Mouse (Mus musculus) CH12.LX (cell line): ENCODE data around the gene Il11. TPM values are rescaled to one million over a fixed set of nuclear protein-coding genes. Genes with fewer than 3 reads are reported as not detected.

Experiments used
- DNase-seq: peaks from one replicate; pipeline ENCODE4 v3.0.0-alpha.2; 2013; ENCODE audit errors: extremely low read depth
- H3K27ac ChIP-seq: 2 replicates; pipeline ENCODE4 v1.5.1; 2012; ENCODE audit warnings: low read depth, mild to moderate bottlenecking, control low read depth, moderate library complexity; ENCODE audit not compliant: insufficient read depth
- H3K27me3 ChIP-seq: replicated peaks from 2 replicates; pipeline ENCODE3; 2012; ENCODE audit warnings: inconsistent platforms
- H3K36me3 ChIP-seq, 2 experiments: replicated peaks in 1 of 2; 2 replicates each; pipeline versions ENCODE3 to v1.6.1; 2012; ENCODE audit warnings: inconsistent platforms in 1 of 2, low read length in 1 of 2, mild to moderate bottlenecking in 1 of 2, mixed read lengths in 1 of 2, moderate library complexity in 1 of 2; ENCODE audit not compliant: control insufficient read depth in 1 of 2, insufficient read depth in 1 of 2
- H3K4me1 ChIP-seq, 2 experiments: 2 replicates each; pipeline ENCODE4 v1.6.1; 2012; ENCODE audit warnings: inconsistent platforms in 1 of 2, moderate library complexity in 1 of 2; ENCODE audit not compliant: insufficient read depth in 2 of 2, control insufficient read depth in 1 of 2
- H3K4me2 ChIP-seq: 2 replicates; pipeline ENCODE4 v1.6.1; 2012; ENCODE audit warnings: low read depth, mild to moderate bottlenecking, control low read depth; ENCODE audit not compliant: poor library complexity, insufficient read depth, severe bottlenecking
- H3K4me3 ChIP-seq, 3 experiments: fragments of 150-350 bp in 1 of 3; sonication (generic) in 1 of 3; replicated peaks in 1 of 3; 2 replicates each; pipeline versions ENCODE3 to v1.5.1; 2011 to 2012; ENCODE audit warnings: low read depth in 2 of 3, low read length in 2 of 3, mild to moderate bottlenecking in 2 of 3, moderate library complexity in 2 of 3, control low read depth in 1 of 3, improper control_type of control experiment in 1 of 3, inconsistent platforms in 1 of 3, mixed read lengths in 1 of 3; ENCODE audit not compliant: poor library complexity in 1 of 3
- H3K79me2 ChIP-seq: replicated peaks from 2 replicates; pipeline ENCODE4 v1.6.1; 2012; ENCODE audit warnings: mild to moderate bottlenecking, moderate library complexity; ENCODE audit not compliant: control insufficient read depth, poor library complexity, insufficient read depth, severe bottlenecking; ENCODE audit errors: extremely low read depth
- H3K9ac ChIP-seq: 2 replicates; pipeline ENCODE4 v1.6.1; 2012; ENCODE audit warnings: low read depth, mild to moderate bottlenecking, control low read depth, moderate library complexity; ENCODE audit not compliant: insufficient read depth
- H3K9me3 ChIP-seq: replicated peaks from 2 replicates; pipeline ENCODE3; 2012; ENCODE audit warnings: low read length, inconsistent platforms, mixed read lengths
- BHLHE40 ChIP-seq: IDR thresholded peaks from 2 replicates; pipeline ENCODE4 v1.6.1; 2011; ENCODE audit warnings: mild to moderate bottlenecking, low read depth, low read length, improper control_type of control experiment
- CHD1 ChIP-seq: IDR thresholded peaks from 2 replicates; pipeline ENCODE4 v1.6.1; 2012; ENCODE audit warnings: low read depth, low read length, improper control_type of control experiment, inconsistent platforms
- CHD2 ChIP-seq: IDR thresholded peaks from 2 replicates; pipeline ENCODE4 v1.6.1; 2011; ENCODE audit warnings: low read length, improper control_type of control experiment
- E2F4 ChIP-seq: IDR thresholded peaks from 2 replicates; pipeline ENCODE4 v1.6.1; 2011; ENCODE audit warnings: low read depth, low read length, improper control_type of control experiment; ENCODE audit not compliant: insufficient replicate concordance
- ELF1 ChIP-seq: IDR thresholded peaks from 2 replicates; pipeline ENCODE4 v1.6.1; 2014; ENCODE audit warnings: low read depth, mild to moderate bottlenecking, inconsistent platforms, low read length, improper control_type of control experiment
- GABPA ChIP-seq: IDR thresholded peaks from 2 replicates; pipeline ENCODE4 v1.6.1; 2012; ENCODE audit warnings: low read depth, low read length, improper control_type of control experiment, inconsistent platforms; ENCODE audit not compliant: insufficient replicate concordance
- KAT2A ChIP-seq: IDR thresholded peaks from 2 replicates; pipeline ENCODE4 v1.6.1; 2012; ENCODE audit warnings: low read length, improper control_type of control experiment, inconsistent platforms; ENCODE audit not compliant: insufficient replicate concordance
- MAFK ChIP-seq: IDR thresholded peaks from 2 replicates; pipeline ENCODE4 v1.6.1; 2011; ENCODE audit warnings: low read length, improper control_type of control experiment; ENCODE audit not compliant: insufficient replicate concordance
- MAZ ChIP-seq: IDR thresholded peaks from 2 replicates; pipeline ENCODE4 v1.6.1; 2012; ENCODE audit warnings: low read depth, mild to moderate bottlenecking, inconsistent platforms, low read length, improper control_type of control experiment, moderate library complexity
- MEF2A ChIP-seq: IDR thresholded peaks from 2 replicates; pipeline ENCODE4 v1.6.1; 2014; ENCODE audit warnings: low read depth, mild to moderate bottlenecking, inconsistent platforms, low read length, improper control_type of control experiment, borderline replicate concordance
- NRF1 ChIP-seq: IDR thresholded peaks from 2 replicates; pipeline ENCODE4 v1.6.1; 2014; ENCODE audit warnings: low read depth, mild to moderate bottlenecking, inconsistent platforms, low read length, improper control_type of control experiment, moderate library complexity
- POLR2AphosphoS2 ChIP-seq: IDR thresholded peaks from 2 replicates; pipeline ENCODE4 v1.6.1; 2011; ENCODE audit warnings: low read depth, low read length, improper control_type of control experiment
- RAD21 ChIP-seq: IDR thresholded peaks from 2 replicates; pipeline ENCODE4 v1.6.1; 2011; ENCODE audit warnings: low read depth, mild to moderate bottlenecking, low read length, improper control_type of control experiment, moderate library complexity
- RCOR1 ChIP-seq: conservative IDR thresholded peaks from 2 replicates; pipeline ENCODE4 v1.6.1; 2012; ENCODE audit warnings: low read depth, mild to moderate bottlenecking, inconsistent platforms, low read length, improper control_type of control experiment
- TCF12 ChIP-seq: IDR thresholded peaks from 2 replicates; pipeline ENCODE4 v1.6.1; 2014; ENCODE audit warnings: low read depth, mild to moderate bottlenecking, inconsistent platforms, low read length, improper control_type of control experiment
- USF2 ChIP-seq: conservative IDR thresholded peaks from 2 replicates; pipeline ENCODE4 v1.6.1; 2011; ENCODE audit warnings: low read depth, low read length, improper control_type of control experiment
- ZC3H11A ChIP-seq: IDR thresholded peaks from 2 replicates; pipeline ENCODE4 v1.6.1; 2012; ENCODE audit warnings: low read depth, mild to moderate bottlenecking, inconsistent platforms, low read length, improper control_type of control experiment
- ZKSCAN1 ChIP-seq: IDR thresholded peaks from 2 replicates; pipeline ENCODE4 v1.6.1; 2012; ENCODE audit warnings: low read depth, inconsistent platforms, low read length, improper control_type of control experiment, borderline replicate concordance
- ZMIZ1 ChIP-seq: IDR thresholded peaks from 2 replicates; pipeline ENCODE4 v1.6.1; 2012; ENCODE audit warnings: low read depth, mild to moderate bottlenecking, inconsistent platforms, low read length, improper control_type of control experiment
- ZNF384 ChIP-seq: IDR thresholded peaks from 2 replicates; pipeline ENCODE4 v1.6.1; 2012; ENCODE audit warnings: low read depth, low read length, improper control_type of control experiment, inconsistent platforms
- dilution Hi-C: fragments of 300-500 bp; cut with MboI; formaldehyde crosslinking; loops from 2 replicates; pipeline ENCODE4 v1.14.3; 2020; ENCODE audit warnings: low sequenced_read_pairs; ENCODE audit not compliant: extremely low pct_unique_long_range_greater_than_20kb, extremely low pct_ligation_motif_present
- in situ Hi-C: fragments of 300-500 bp; cut with MboI; formaldehyde crosslinking; loops from 3 replicates; pipeline ENCODE4 v1.14.3; 2019; ENCODE audit warnings: low sequenced_read_pairs, low pct_ligation_motif_present, low pct_unique_long_range_greater_than_20kb, mixed read lengths
- polyA plus RNA-seq: library from polyadenylated mRNA; unstranded; fragments of >175 nt; gene quantifications from 2 replicates; pipeline ENCODE4 v1.2.1, GENCODE M21; 2012; ENCODE audit warnings: low read depth; ENCODE audit not compliant: insufficient read length
- total RNA-seq, 2 experiments: library from RNA; depleted of rRNA; stranded (reverse); fragments of 300-350 nt in 1 of 2; fragments of >200 nt in 1 of 2; gene quantifications; 2 replicates each; pipeline ENCODE4 v1.2.3; 2012 to 2014

The Il11 gene
- total and polyA plus RNA-seq, 3 experiments, result 0.17 TPM; not detected in 2

DNA sequence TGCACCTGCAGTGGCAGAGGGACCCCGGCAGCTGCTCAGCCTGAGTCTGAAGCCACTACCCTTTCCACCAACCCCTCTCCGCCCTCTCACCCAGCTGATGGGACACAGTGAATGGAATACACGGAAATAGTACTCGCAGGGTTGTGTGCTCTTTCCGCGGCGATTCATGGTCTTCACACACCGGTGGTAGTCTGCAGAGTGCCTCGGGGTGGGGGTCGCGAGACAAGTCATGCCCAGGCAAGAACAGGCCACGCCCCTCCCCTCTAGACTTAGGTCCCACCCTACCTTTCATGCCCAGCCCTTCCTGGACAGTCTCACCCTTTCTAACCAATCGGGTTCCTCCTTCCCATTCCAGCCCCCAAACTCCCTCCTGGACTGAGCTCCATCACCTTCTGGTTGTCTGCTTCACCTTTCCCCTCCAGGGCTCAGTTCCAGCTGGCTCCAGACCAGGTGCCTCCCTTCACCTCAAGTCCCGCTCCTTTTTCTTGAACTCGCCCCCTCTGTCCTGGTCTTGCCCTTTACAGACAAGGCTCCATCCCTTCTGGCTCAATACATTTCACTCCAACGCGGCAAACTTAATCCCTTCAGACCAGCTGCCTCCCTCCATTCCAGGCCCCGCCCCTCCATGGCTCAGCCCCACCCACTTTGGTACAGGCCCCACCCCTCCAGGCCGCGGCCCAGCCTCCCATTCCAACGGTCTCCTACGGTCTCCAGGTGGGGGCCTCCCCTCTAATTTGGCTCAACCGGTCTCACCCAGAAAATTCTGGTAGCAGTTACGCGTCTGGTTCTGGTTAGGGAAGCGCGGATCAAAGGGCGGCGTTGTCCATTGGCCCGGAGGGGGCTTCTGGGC, 30.5 kb downstream of the Il11 start:
- Histone ChIP-seq H3K27me3 (no peaks in the 10 kb centered on the region), H3K9me3 (no peaks in the 10 kb centered on the region), H3K36me3 (peaks cover 0 to 37% of the 10 kb centered on the region in 2 experiments), H3K4me3 (no peak overlapping the region), H3K4me2 (no peak overlapping the region), H3K4me1 (0 out of 4 replicates have a peak, but pooled peaks cover 0 to 4% of the 10 kb centered on the region in 2 experiments), H3K79me2 (no peaks in the 10 kb centered on the region), H3K27ac (no peak overlapping the region), H3K9ac (no peak overlapping the region)
- in situ Hi-C loops (no loop called here), dilution Hi-C loops (no loop called here)
- no peak for DNase-seq
- TF ChIP-seq MAFK (no peak), CHD1 (no peak), ELF1 (no peak), ZNF384 (no peak), USF2 (no peak), NRF1 (no peak), RCOR1 (no peak)

GRCm38 (mm10) chr7:4749169-4749568, 33.5 kb downstream of the Il11 start:
- DNase-seq, result no peak
- no peak overlapping the region for H3K9ac ChIP-seq
- TF ChIP-seq ZC3H11A, result no peak
- TF ChIP-seq POLR2AphosphoS2, result no peak
- no peak overlapping the region for H3K4me2 ChIP-seq
- no peaks in the 10 kb centered on the region for H3K27me3 ChIP-seq
- peaks cover 20 to 66% of the 10 kb centered on the region in 2 experiments for H3K36me3 ChIP-seq
- no peak overlapping the region for H3K27ac ChIP-seq
- no peaks in the 10 kb centered on the region for H3K9me3 ChIP-seq
- H3K79me2 ChIP-seq, result no peaks in the 10 kb centered on the region
- in situ Hi-C loops (loop anchor here (5.0 kb wide), 1 partner anchor 33 kb away; the partner anchor contains the start of genes Il11 and Tmem190), dilution Hi-C loops (no loop called here)
- H3K4me1 ChIP-seq, result 0 out of 4 replicates have a peak, but pooled peaks cover 0 to 4% of the 10 kb centered on the region in 2 experiments
- no peak overlapping the region for H3K4me3 ChIP-seq

GRCm38 (mm10) chr7:4748321-4748720, 34.3 kb downstream of the Il11 start:
- H3K36me3 ChIP-seq, result peaks cover 22 to 74% of the 10 kb centered on the region in 2 experiments
- dilution Hi-C loops, result no loop called here
- no peak overlapping the region for H3K4me3 ChIP-seq
- no peaks in the 10 kb centered on the region for H3K9me3 ChIP-seq
- no peak for TF ChIP-seq MAFK
- TF ChIP-seq MAZ, result no peak
- TF ChIP-seq NRF1, result no peak
- TF ChIP-seq BHLHE40, result no peak
- no peak for TF ChIP-seq GABPA
- no peak for TF ChIP-seq MEF2A
- no peak for TF ChIP-seq USF2
- no peak for TF ChIP-seq KAT2A
- TF ChIP-seq ZC3H11A, result no peak
- TF ChIP-seq ZMIZ1, result no peak
- no peak for TF ChIP-seq ZKSCAN1
- TF ChIP-seq CHD2, result no peak
- TF ChIP-seq E2F4, result no peak
- TF ChIP-seq RAD21, result no peak
- no peak for TF ChIP-seq TCF12
- H3K79me2 ChIP-seq, result no peaks in the 10 kb centered on the region
- H3K9ac ChIP-seq, result no peak overlapping the region
- in situ Hi-C loops, result loop anchor here (5.0 kb wide), 1 partner anchor 34 kb away; the partner anchor contains the start of genes Il11 and Tmem190
- H3K27ac ChIP-seq, result no peak overlapping the region
- H3K4me1 ChIP-seq, result 0 out of 4 replicates have a peak, but pooled peaks cover 0 to 4% of the 10 kb centered on the region in 2 experiments
- DNase-seq, result no peak
- H3K4me2 ChIP-seq, result no peak overlapping the region
- no peaks in the 10 kb centered on the region for H3K27me3 ChIP-seq
